Comparison of ENCODE assay signal across 9 mouse cellular contexts in genomic region chr1:83727215-83727614, GRCm38 (mm10).
DNase-seq lines count a peak whose midpoint lies in the region; ATAC-seq and TF ChIP-seq lines count a peak whose summit lies in the region.
"Had no signal": no experiment of that assay in that cellular context is flagged by ENCODE, and none has a peak within 500 bp of the region (broad histone marks: within the 10 kb centered on the region; RNA-seq: fewer than 3 reads in every experiment).

No protein-coding gene starts in this region.

- no peak for TF ChIP-seq EP300 in heart, adult 2 months (IDR thresholded peaks at IDR 0.05; ENCODE audit: insufficient read depth, low read depth, low read length)
- TF ChIP-seq EP300 in CH12.LX (IDR thresholded peaks at IDR 0.05; ENCODE audit: low read length) = no peak

- dilution Hi-C loops in CH12.LX (cut with MboI; ENCODE audit: extremely low pct_ligation_motif_present, extremely low pct_unique_long_range_greater_than_20kb, low sequenced_read_pairs) = no loop called here

- TF ChIP-seq POLR2A in heart, adult 2 months (IDR thresholded peaks at IDR 0.05; ENCODE audit: insufficient read depth, low read depth, low read length) = no peak
- TF ChIP-seq POLR2A in CH12.LX (IDR thresholded peaks at IDR 0.05; ENCODE audit: low read depth, low read length) = no peak
- no peak for TF ChIP-seq POLR2A in limb, embryonic 14.5 days (IDR thresholded peaks at IDR 0.05; ENCODE audit: borderline replicate concordance, extremely low read depth, insufficient read depth, insufficient read length)

- no peaks in the 10 kb centered on the region for H3K9me3 ChIP-seq in CH12.LX (replicated peaks; ENCODE audit: low read length)
- no peaks in the 10 kb centered on the region for H3K9me3 ChIP-seq in forebrain, postnatal 0 days (ENCODE audit: low read length)
- no peaks in the 10 kb centered on the region for H3K9me3 ChIP-seq in limb, embryonic 14.5 days (ENCODE audit: control insufficient read depth, low read length)
- H3K9me3 ChIP-seq: limb, embryonic 12.5 days had no signal

- no peak overlapping the region for H3K9ac ChIP-seq in heart, adult 2 months (ENCODE audit: low read depth, low read length)
- H3K9ac ChIP-seq in CH12.LX (ENCODE audit: insufficient read depth, low read depth) = no peak overlapping the region
- no peak overlapping the region for H3K9ac ChIP-seq in forebrain, postnatal 0 days
- no peak overlapping the region for H3K9ac ChIP-seq in limb, embryonic 14.5 days (ENCODE audit: low read depth, low read length, severe bottlenecking)
- H3K9ac ChIP-seq: limb, embryonic 12.5 days had no signal

- TF ChIP-seq CTCF in heart, adult 2 months (IDR thresholded peaks at IDR 0.05) = peak; percentile 81
- peak; percentile 66 to 82 for TF ChIP-seq CTCF in CH12.LX (conservative IDR thresholded peaks at IDR 0.05 in 1 of 2, IDR thresholded peaks at IDR 0.05 in 1 of 2; ENCODE audit: low read depth in 2 of 2, low read length in 2 of 2)
- TF ChIP-seq CTCF in forebrain, postnatal 0 days (IDR thresholded peaks at IDR 0.05; ENCODE audit: low read depth) = peak; percentile 80

- no peak for DNase-seq in heart, adult 2 months
- DNase-seq in heart, postnatal 25 days (ENCODE audit: low spot score) = no peak
- DNase-seq in CH12.LX (ENCODE audit: extremely low read depth) = peak; percentile 67
- peak; percentile 39 for DNase-seq in c-Kit-positive CD71-positive TER-119-positive erythroid progenitor cells, embryonic 14.5 days (ENCODE audit: low spot score)
- DNase-seq in forebrain, postnatal 0 days = peak; percentile 77
- DNase-seq in limb, embryonic 14.5 days (ENCODE audit: low spot score) = peak; percentile 38
- peak; percentile 37 for DNase-seq in retina, adult 2 months (ENCODE audit: low read depth, low spot score)

- intact Hi-C loops in heart, adult 2 months (cut with DNase I) = no loop called here
- intact Hi-C loops in heart, postnatal 25 days (cut with DNase I) = loop anchor here (5.0 kb wide), 1 partner anchor 855 kb away; no protein-coding TSS in a partner anchor

- no peaks in the 10 kb centered on the region for H3K27me3 ChIP-seq in heart, adult 2 months (ENCODE audit: control insufficient read depth, insufficient read depth, low read length)
- H3K27me3 ChIP-seq in CH12.LX (replicated peaks) = no peaks in the 10 kb centered on the region
- no peaks in the 10 kb centered on the region for H3K27me3 ChIP-seq in forebrain, postnatal 0 days (ENCODE audit: insufficient read depth, low read length)
- H3K27me3 ChIP-seq in limb, embryonic 14.5 days (ENCODE audit: control insufficient read depth, insufficient read depth, low read length) = no peaks in the 10 kb centered on the region
- H3K27me3 ChIP-seq: limb, embryonic 12.5 days had no signal

- H3K4me1 ChIP-seq in heart, adult 2 months (ENCODE audit: control insufficient read depth, insufficient read depth, low read length) = no peaks in the 10 kb centered on the region
- peaks cover 0 to 3% of the 10 kb centered on the region in 2 experiments; a peak in 2 of 4 replicates for H3K4me1 ChIP-seq in CH12.LX (ENCODE audit: control insufficient read depth in 1 of 2, insufficient read depth in 2 of 2)
- H3K4me1 ChIP-seq in forebrain, postnatal 0 days (ENCODE audit: insufficient read depth) = no peaks in the 10 kb centered on the region
- no peaks in the 10 kb centered on the region for H3K4me1 ChIP-seq in limb, embryonic 14.5 days (ENCODE audit: control insufficient read depth, insufficient read depth, low read length)
- H3K4me1 ChIP-seq: limb, embryonic 12.5 days had no signal

- H3K4me2 ChIP-seq in CH12.LX (ENCODE audit: insufficient read depth, low read depth, poor library complexity, severe bottlenecking) = no peak overlapping the region
- H3K4me2 ChIP-seq in forebrain, postnatal 0 days (ENCODE audit: low read depth) = no peak overlapping the region
- no peak overlapping the region for H3K4me2 ChIP-seq in limb, embryonic 14.5 days (replicated peaks; ENCODE audit: low read depth, low read length, severe bottlenecking)
- H3K4me2 ChIP-seq: limb, embryonic 12.5 days had no signal

- ATAC-seq in forebrain, postnatal 0 days = peak; percentile 65
- no peak for ATAC-seq in limb, embryonic 14.5 days (ENCODE audit: low FRiP score, low read depth)
- no peak for ATAC-seq in monocyte, adult 5-6 weeks (replicated peaks; ENCODE audit: insufficient number of reproducible peaks, low FRiP score, low TSS enrichment, poor library complexity, severe bottlenecking)

- no peaks in the 10 kb centered on the region for H3K36me3 ChIP-seq in heart, adult 2 months (ENCODE audit: control insufficient read depth, insufficient read depth, low read length)
- no peaks in the 10 kb centered on the region for H3K36me3 ChIP-seq in CH12.LX (replicated peaks in 1 of 2; ENCODE audit: control insufficient read depth in 1 of 2, insufficient read depth in 1 of 2, low read length in 1 of 2)
- no peaks in the 10 kb centered on the region for H3K36me3 ChIP-seq in forebrain, postnatal 0 days (ENCODE audit: insufficient read depth)
- H3K36me3 ChIP-seq in limb, embryonic 14.5 days (ENCODE audit: control insufficient read depth, insufficient read depth, low read length) = no peaks in the 10 kb centered on the region
- H3K36me3 ChIP-seq: limb, embryonic 12.5 days had no signal

- 90% methylated on average over 4 of the region's 4 CpGs for whole genome bisulfite sequencing in heart, adult 2 months
- 83% methylated on average over 4 of the region's 4 CpGs for WGBS in forebrain, postnatal 0 days
- WGBS in limb, embryonic 14.5 days = 78% methylated on average over 4 of the region's 4 CpGs

- no peak overlapping the region for H3K4me3 ChIP-seq in heart, adult 2 months
- no peak overlapping the region for H3K4me3 ChIP-seq in CH12.LX (replicated peaks in 1 of 3; ENCODE audit: low read depth in 2 of 3, low read length in 2 of 3, poor library complexity in 1 of 3)
- no peak overlapping the region for H3K4me3 ChIP-seq in forebrain, postnatal 0 days (ENCODE audit: low read depth, low read length)
- H3K4me3 ChIP-seq in limb, embryonic 14.5 days (replicated peaks; ENCODE audit: low read length) = no peak overlapping the region
- H3K4me3 ChIP-seq: limb, embryonic 12.5 days had no signal

- peak; percentile 68 for TF ChIP-seq RAD21 in CH12.LX (IDR thresholded peaks at IDR 0.05; ENCODE audit: low read depth, low read length)

- in situ Hi-C loops in CH12.LX (cut with MboI; ENCODE audit: low pct_ligation_motif_present, low pct_unique_long_range_greater_than_20kb, low sequenced_read_pairs) = no loop called here

- no peak overlapping the region for H3K27ac ChIP-seq in heart, adult 2 months
- no peak overlapping the region for H3K27ac ChIP-seq in CH12.LX (ENCODE audit: insufficient read depth, low read depth)
- no peak overlapping the region for H3K27ac ChIP-seq in forebrain, postnatal 0 days (ENCODE audit: low read depth, low read length)
- H3K27ac ChIP-seq in limb, embryonic 14.5 days (replicated peaks; ENCODE audit: low read depth, low read length) = no peak overlapping the region
- H3K27ac ChIP-seq: limb, embryonic 12.5 days had no signal

- no peaks in the 10 kb centered on the region for H3K79me2 ChIP-seq in heart, adult 2 months (replicated peaks; ENCODE audit: control insufficient read depth, insufficient read depth, low read length)
- no peaks in the 10 kb centered on the region for H3K79me2 ChIP-seq in CH12.LX (replicated peaks; ENCODE audit: control insufficient read depth, extremely low read depth, insufficient read depth, poor library complexity, severe bottlenecking)

TF ChIP-seq in CH12.LX, 34 proteins besides CTCF, POLR2A, EP300 and RAD21:
- peak; percentile 34 for TF ChIP-seq SMC3 (IDR thresholded peaks at IDR 0.05; ENCODE audit: low read depth, low read length)
- no peak for TF ChIP-seq SIN3A (IDR thresholded peaks at IDR 0.05; ENCODE audit: low read length)

Comparison
In these comparisons a context has a peak if more than half of its experiments do, and no peak if none do; other contexts are left out.
1. DNase-seq: peak in CH12.LX (single experiment), c-Kit-positive CD71-positive TER-119-positive erythroid progenitor cells, embryonic 14.5 days (single experiment), forebrain, postnatal 0 days (single experiment), limb, embryonic 14.5 days (single experiment) and retina, adult 2 months (single experiment); none in heart, adult 2 months (0 of 2) and heart, postnatal 25 days (single experiment).
2. Peak in every context shown above with its lines, with median percentiles within 50 percentile points of each other: CTCF ChIP-seq.